ENCODE assay signal across 17 mouse cellular contexts in the genomic region with DNA sequence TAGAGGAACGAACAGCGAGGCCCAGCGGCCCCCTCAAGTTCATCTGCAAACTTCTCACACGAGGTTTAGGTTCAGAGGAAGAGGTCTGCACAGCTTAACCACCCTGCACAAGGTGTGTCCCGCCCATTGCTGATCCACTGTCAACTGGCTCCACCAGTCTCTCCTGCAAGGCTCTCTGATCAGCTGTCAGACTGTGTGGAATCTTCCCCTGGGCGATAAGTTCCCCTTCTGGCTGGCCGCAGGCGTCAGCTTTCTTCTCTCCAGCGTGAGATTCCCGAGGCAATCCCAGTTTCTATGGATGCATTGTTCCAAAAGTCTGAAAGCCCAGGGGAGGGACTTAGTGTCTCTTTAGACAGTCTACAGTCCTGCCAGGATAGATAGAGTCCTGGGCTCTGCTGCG. TPM values are rescaled to one million over a fixed set of nuclear protein-coding genes. Genes with fewer than 3 reads are reported as not detected.
A peak's percentile ranks its signal among the peaks of the same experiment; 100 is the strongest.
DNase-seq lines count a peak whose midpoint lies in the region; ATAC-seq lines count a peak whose summit lies in the region.
"Had no signal": no experiment of that assay in that cellular context is flagged by ENCODE, and none has a peak within 500 bp of the region (broad histone marks: within the 10 kb centered on the region; RNA-seq: fewer than 3 reads in every experiment).

No protein-coding gene starts in this region.

- H3K4me3 ChIP-seq in heart, embryonic 14.5 days (ENCODE audit: control insufficient read depth in 1 of 2, insufficient read depth in 1 of 2, low read depth in 1 of 2, low read length in 2 of 2): no peak overlapping the region
- no peak overlapping the region for H3K4me3 ChIP-seq in intestine, embryonic 15.5 days (replicated peaks)
- H3K4me3 ChIP-seq: hindbrain, embryonic 12.5 days; lung, embryonic 15.5 days had no signal

- no peaks in the 10 kb centered on the region for H3K36me3 ChIP-seq in heart, embryonic 14.5 days (ENCODE audit: control insufficient read depth, insufficient read depth, low read length)
- H3K36me3 ChIP-seq in intestine, embryonic 15.5 days: no peaks in the 10 kb centered on the region
- H3K36me3 ChIP-seq: hindbrain, embryonic 12.5 days; lung, embryonic 15.5 days had no signal

- DNase-seq in heart, postnatal 25 days (ENCODE audit: low spot score): no peak
- DNase-seq in thymus, postnatal 4 days: peak; percentile 44
- DNase-seq in thymus, adult 18-20 months: no peak
- DNase-seq in spleen, postnatal 10 days (ENCODE audit: low spot score in 2 of 2): no peak
- DNase-seq in ovary, postnatal 36 days (ENCODE audit: low spot score): no peak
- DNase-seq: adrenal gland, postnatal 25 days; cerebellum, postnatal 25 days; kidney, adult 18-20 months; layer of hippocampus, postnatal 36 days; liver; right cerebral cortex, postnatal 14 days had no signal

- H3K4me1 ChIP-seq in heart, embryonic 14.5 days (ENCODE audit: control insufficient read depth in 2 of 2, insufficient read depth in 2 of 2, low read length in 2 of 2): peaks cover 40 to 46% of the 10 kb centered on the region in 2 experiments
- peaks cover 9% of the 10 kb centered on the region for H3K4me1 ChIP-seq in intestine, embryonic 15.5 days (replicated peaks)

- no peaks in the 10 kb centered on the region for H3K27me3 ChIP-seq in heart, embryonic 14.5 days (ENCODE audit: control insufficient read depth, insufficient read depth, low read length)
- no peaks in the 10 kb centered on the region for H3K27me3 ChIP-seq in intestine, embryonic 15.5 days (replicated peaks)
- H3K27me3 ChIP-seq: lung, embryonic 15.5 days; Patski had no signal

- no peaks in the 10 kb centered on the region for H3K9me3 ChIP-seq in heart, embryonic 14.5 days (ENCODE audit: control insufficient read depth, low read length)
- no peaks in the 10 kb centered on the region for H3K9me3 ChIP-seq in intestine, embryonic 15.5 days
- H3K9me3 ChIP-seq: hindbrain, embryonic 12.5 days; lung, embryonic 15.5 days had no signal

- intact Hi-C loops in heart, postnatal 25 days (cut with DNase I): no loop called here

- H3K9ac ChIP-seq in heart, embryonic 14.5 days (ENCODE audit: low read length): 0 out of 2 replicates have a peak overlapping the region, but pooled peaks have one; percentile 3
- H3K9ac ChIP-seq in intestine, embryonic 15.5 days: no peak overlapping the region
- H3K9ac ChIP-seq: hindbrain, embryonic 12.5 days; lung, embryonic 15.5 days had no signal

- peak overlapping the region; percentile 42 for H3K4me2 ChIP-seq in heart, embryonic 14.5 days (ENCODE audit: low read length)
- no peak overlapping the region for H3K4me2 ChIP-seq in intestine, embryonic 15.5 days (replicated peaks)
- H3K4me2 ChIP-seq: hindbrain, embryonic 12.5 days; lung, embryonic 15.5 days had no signal

- no peak for ATAC-seq in heart, embryonic 14.5 days (ENCODE audit: insufficient number of reproducible peaks, insufficient read depth, low FRiP score, low read depth)
- ATAC-seq in intestine, embryonic 15.5 days: peak; percentile 32; the same call in 1 of the 2 replicates
- ATAC-seq: forebrain, embryonic 14.5 days; Patski had no signal

- WGBS in heart, embryonic 14.5 days: 29% methylated on average over 11 of the region's 11 CpGs
- 56% methylated on average over 11 of the region's 11 CpGs for WGBS in intestine, embryonic 15.5 days

- peak overlapping the region; percentile 69 to 84 for H3K27ac ChIP-seq in heart, embryonic 14.5 days (replicated peaks in 1 of 2; ENCODE audit: control insufficient read depth in 1 of 2, insufficient read depth in 1 of 2, low read depth in 2 of 2, low read length in 2 of 2)
- 0 out of 2 replicates have a peak overlapping the region, but pooled peaks have one; percentile 7 for H3K27ac ChIP-seq in intestine, embryonic 15.5 days
- H3K27ac ChIP-seq: hindbrain, embryonic 12.5 days; lung, embryonic 15.5 days had no signal

RNA-seq across cellular contexts. Expression of a gene that starts 38.0 kb away (rescaled TPM):
- 126 and 129 TPM in 2 replicates for polyA plus RNA-seq in heart, embryonic 14.5 days (2014; fragmentation: Nextera tagmentation; extraction: Ambion mirVana)
- 100 to 1,000 TPM; 167 to 223 TPM for total RNA-seq in heart, postnatal 25 days (2021)
- polyA plus RNA-seq in intestine, embryonic 15.5 days (2015; fragmentation: Nextera tagmentation; extraction: Ambion mirVana): 46.6 and 49.2 TPM in 2 replicates

RNA-seq across cellular contexts. Expression of a gene that starts 58.3 kb away (rescaled TPM):
- polyA plus RNA-seq in heart, embryonic 14.5 days (2014; fragmentation: Nextera tagmentation; extraction: Ambion mirVana): 99.7 and 101 TPM in 2 replicates
- 10 to 100 TPM; 24.4 to 25.3 TPM for total RNA-seq in heart, postnatal 25 days (2021)
- 123 and 131 TPM in 2 replicates for polyA plus RNA-seq in intestine, embryonic 15.5 days (2015; fragmentation: Nextera tagmentation; extraction: Ambion mirVana)
